Mouse (Mus musculus) liver, embryonic 12.5 days (tissue): ENCODE data around the gene Bdp1. TPM values are rescaled to one million over a fixed set of nuclear protein-coding genes. Genes with fewer than 3 reads are reported as not detected.

Experiments
- ATAC-seq: fragments of 200-750 bp; cut with Nextera tagmentation; 2 replicates; pipeline ENCODE4 v1.8.0; 2017; ENCODE audit warnings: moderate number of reproducible peaks, mild to moderate bottlenecking, moderate library complexity
- H3K27ac ChIP-seq: fragments of 300-500 bp; sonication (generic); 2 replicates; pipeline ENCODE4 v1.5.1; 2016; ENCODE audit warnings: mild to moderate bottlenecking
- H3K27me3 ChIP-seq: fragments of 300-500 bp; sonication (generic); replicated peaks from 2 replicates; pipeline ENCODE4 v1.6.1; 2016; ENCODE audit warnings: mild to moderate bottlenecking, moderate library complexity
- H3K36me3 ChIP-seq: fragments of 300-500 bp; sonication (generic); 2 replicates; pipeline ENCODE4 v1.6.1; 2016; ENCODE audit warnings: mild to moderate bottlenecking, moderate library complexity
- H3K4me1 ChIP-seq: fragments of 300-500 bp; sonication (generic); 2 replicates; pipeline ENCODE4 v1.6.1; 2016
- H3K4me2 ChIP-seq: fragments of 300-500 bp; sonication (generic); 2 replicates; pipeline ENCODE4 v1.6.1; 2016; ENCODE audit warnings: mild to moderate bottlenecking, moderate library complexity
- H3K4me3 ChIP-seq: fragments of 300-500 bp; sonication (generic); 2 replicates; pipeline ENCODE4 v1.5.1; 2016; ENCODE audit warnings: mild to moderate bottlenecking, moderate library complexity
- H3K9ac ChIP-seq: fragments of 300-500 bp; sonication (generic); 2 replicates; pipeline ENCODE4 v1.6.1; 2016; ENCODE audit warnings: mild to moderate bottlenecking, moderate library complexity
- H3K9me3 ChIP-seq: fragments of 300-500 bp; sonication (generic); replicated peaks from 2 replicates; pipeline ENCODE4 v1.6.1; 2016; ENCODE audit warnings: mild to moderate bottlenecking, moderate library complexity
- WGBS: fragments of 180-500 bp; shearing (Covaris S2); methylation state at CpG from one replicate; pipeline ENCODE4 v1.1.7; 2016; ENCODE audit not compliant: insufficient replicate concordance; 5-methylcytosine and 5-hydroxymethylcytosine counted together
- polyA plus RNA-seq: library from polyadenylated mRNA; unstranded; fragments of >200 nt; fragmentation: Nextera tagmentation; extraction: Ambion mirVana; gene quantifications from 2 replicates; pipeline ENCODE4 v1.2.1, GENCODE M21; 2016

Gene Bdp1
- 24.9 and 25.0 TPM in 2 replicates for polyA plus RNA-seq

DNA sequence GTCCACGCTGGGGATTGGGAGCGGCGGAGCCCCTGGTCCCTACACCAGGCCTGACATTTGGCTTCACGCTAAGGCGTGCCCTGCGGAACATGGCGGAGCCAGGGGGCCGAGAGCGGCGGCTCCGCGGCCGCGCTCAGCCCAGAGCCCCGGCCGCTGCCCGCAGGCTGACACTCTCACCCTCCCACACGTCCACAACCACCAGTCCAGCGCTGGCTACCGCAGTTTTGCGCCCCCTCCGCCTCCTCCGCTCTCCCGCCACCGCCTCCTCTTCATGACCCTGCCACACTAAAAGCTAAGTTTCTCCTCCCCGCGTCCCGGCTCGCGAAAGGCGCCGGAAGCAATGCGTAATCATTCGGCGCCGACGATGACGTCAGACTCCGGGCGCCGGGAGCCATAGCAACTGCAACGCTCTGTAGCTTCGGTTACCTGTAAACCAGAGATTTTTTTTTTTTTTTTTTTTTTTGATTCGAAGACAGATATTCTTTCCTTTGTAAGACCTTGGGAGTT lies at the start of gene Bdp1:
Bdp1 (minus strand) TSS at position 323 of the 507 bp plus-strand sequence.
- Histone ChIP-seq H3K4me2 (peak within 1 kb of the TSS; percentile 80), H3K4me1 (peaks cover 53% of the 10 kb centered on the region), H3K9ac (peak within 1 kb of the TSS; percentile 84), H3K4me3 (peak within 1 kb of the TSS; percentile 83), H3K27ac (peak within 1 kb of the TSS; percentile 82), H3K36me3 (peaks cover 2% of the 10 kb centered on the region), H3K9me3 (no peaks in the 10 kb centered on the region), H3K27me3 (peaks cover 4% of the 10 kb centered on the region; the same call in 1 of the 2 replicates)
- peak; percentile 81 for ATAC-seq
- WGBS = under 1% methylated on average over 44 of the region's 44 CpGs

DNA sequence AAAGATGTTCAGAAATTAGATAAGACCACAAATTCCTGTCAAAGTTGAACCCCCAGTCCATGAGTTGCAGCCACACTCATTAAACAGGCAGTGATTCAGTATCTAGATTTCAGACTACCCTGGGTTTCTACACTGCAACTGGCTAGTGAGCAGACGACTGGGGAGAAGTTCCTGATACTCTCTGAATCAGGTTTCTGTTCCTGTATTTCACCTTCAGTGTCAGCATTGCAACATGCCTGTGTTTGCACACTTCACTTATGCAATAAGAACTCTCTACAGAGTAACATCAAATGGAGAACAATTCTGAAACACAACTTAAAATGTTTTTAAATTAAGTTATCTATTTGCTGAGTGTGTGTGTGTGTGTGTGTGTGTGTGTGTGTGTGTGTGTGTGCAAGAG lies 48.8 kb upstream of the Bdp1 start:
- no peak overlapping the region for H3K9ac ChIP-seq
- no peaks in the 10 kb centered on the region for H3K36me3 ChIP-seq
- ATAC-seq = no peak
- H3K4me1 ChIP-seq = no peaks in the 10 kb centered on the region
- WGBS = 19% methylated on average over 1 of the region's 1 CpGs
- H3K27me3 ChIP-seq = no peaks in the 10 kb centered on the region
- no peak overlapping the region for H3K27ac ChIP-seq
- H3K4me3 ChIP-seq = no peak overlapping the region
- H3K9me3 ChIP-seq = no peaks in the 10 kb centered on the region
- H3K4me2 ChIP-seq = no peak overlapping the region

DNA sequence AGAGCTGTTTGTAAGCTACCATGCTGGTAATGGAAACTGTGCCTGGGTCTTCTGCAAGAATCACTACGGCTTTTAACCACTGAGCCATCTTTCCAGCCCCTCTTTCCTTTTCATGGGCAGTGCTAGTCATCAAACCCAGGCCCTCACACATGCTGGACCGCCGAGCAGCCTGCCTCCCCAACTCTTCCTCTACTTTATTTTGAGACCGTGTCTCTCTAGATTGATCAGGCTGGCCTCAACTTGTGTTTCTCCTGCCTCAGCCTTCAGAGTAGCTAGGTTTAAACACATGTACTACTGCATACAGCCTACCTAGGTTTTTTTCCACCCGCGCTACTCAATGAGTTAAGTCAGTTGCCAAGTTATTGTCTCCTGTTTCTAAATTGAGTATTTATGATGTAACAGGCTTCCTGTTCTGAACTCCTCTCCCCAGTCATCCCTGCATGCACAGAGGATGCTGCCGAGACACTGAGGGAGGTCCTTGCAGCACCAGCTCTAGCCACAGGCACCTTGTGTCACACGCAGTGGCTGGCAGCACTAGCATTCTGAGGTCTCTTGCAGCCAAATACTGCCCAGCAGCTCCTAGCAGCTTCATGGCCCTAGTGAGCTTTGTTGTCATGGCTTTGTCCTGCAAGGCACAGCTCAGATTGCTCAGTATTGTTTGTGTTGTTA lies 37.9 kb upstream of the Bdp1 start:
- Histone ChIP-seq H3K4me1 (no peaks in the 10 kb centered on the region), H3K4me3 (no peak overlapping the region), H3K36me3 (peaks cover 27% of the 10 kb centered on the region), H3K9me3 (no peaks in the 10 kb centered on the region), H3K27ac (no peak overlapping the region), H3K4me2 (no peak overlapping the region), H3K27me3 (no peaks in the 10 kb centered on the region), H3K9ac (no peak overlapping the region)
- 74% methylated on average over 8 of the region's 8 CpGs for WGBS
- ATAC-seq = no peak

DNA sequence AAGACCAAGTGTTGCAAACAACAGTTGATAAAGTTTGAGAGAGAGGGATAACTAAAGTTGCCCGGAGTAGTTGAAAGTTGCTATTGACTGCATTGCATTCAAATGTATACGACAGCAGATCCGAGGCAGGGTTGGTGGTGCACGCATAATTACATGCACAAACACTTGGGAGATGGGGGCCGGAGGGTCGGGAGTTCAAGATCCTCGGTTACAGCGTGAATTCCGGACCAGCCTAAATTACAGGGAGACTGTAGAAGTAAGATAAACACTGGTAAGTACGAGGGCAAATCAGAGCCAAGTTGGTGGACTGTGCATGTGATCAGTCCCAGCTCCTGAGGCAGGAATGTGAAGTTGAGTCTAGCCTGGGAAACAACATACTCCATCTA lies 21.4 kb upstream of the Bdp1 start:
- peaks cover 19% of the 10 kb centered on the region for H3K4me1 ChIP-seq
- 0 out of 2 replicates have a peak overlapping the region, but pooled peaks have one; percentile 40 for H3K27ac ChIP-seq
- ATAC-seq = peak; percentile 17; the same call in 1 of the 2 replicates
- H3K36me3 ChIP-seq = peaks cover 35% of the 10 kb centered on the region
- under 1% methylated on average over 10 of the region's 10 CpGs for WGBS
- peak overlapping the region; percentile 96 for H3K4me3 ChIP-seq
- H3K4me2 ChIP-seq = peak overlapping the region; percentile 88
- H3K27me3 ChIP-seq = no peaks in the 10 kb centered on the region
- no peaks in the 10 kb centered on the region for H3K9me3 ChIP-seq
- peak overlapping the region; percentile 83 for H3K9ac ChIP-seq

DNA sequence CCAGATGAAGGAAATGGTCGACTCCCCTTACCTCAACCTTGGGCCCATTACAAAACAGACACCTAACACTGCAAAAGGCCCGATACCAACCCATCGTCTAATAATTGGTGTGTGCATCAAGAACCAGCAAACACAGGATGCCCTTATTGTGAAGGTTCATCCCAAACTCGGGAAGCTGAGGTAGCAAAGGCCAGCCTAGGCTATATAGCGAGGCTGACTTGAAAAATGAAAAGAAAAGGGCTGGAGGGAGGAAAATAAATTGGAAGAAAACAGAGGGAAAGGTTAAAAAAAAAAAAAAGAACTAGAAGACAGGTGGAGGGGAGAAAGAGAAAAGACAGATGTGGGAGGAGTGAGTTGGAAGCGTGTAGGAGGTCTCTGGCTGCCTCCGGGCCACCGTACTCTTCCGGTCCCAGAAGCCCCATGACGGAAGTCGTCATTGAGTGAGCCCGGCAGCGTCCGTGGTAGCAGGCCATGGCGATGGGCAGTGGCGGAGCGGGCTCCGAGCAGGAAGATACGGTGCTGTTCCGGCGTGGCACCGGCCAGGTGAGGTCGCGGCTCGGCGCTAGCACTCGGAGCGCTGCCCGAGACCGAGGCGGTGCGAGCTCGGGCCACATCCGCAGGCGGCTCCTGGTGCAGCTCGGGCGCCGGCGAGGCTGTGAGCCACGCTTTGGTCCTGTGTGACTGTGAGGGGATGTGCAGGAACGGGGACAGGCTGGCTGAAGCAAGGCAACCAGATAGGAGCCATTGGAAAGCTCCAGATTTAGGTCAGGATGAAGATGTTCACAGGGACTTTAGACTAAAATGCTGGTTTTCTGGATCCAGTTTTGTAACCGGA lies 20.8 kb upstream of the Bdp1 start, which contains the start of gene Smn1:
Smn1 (plus strand) TSS at position 430 of the 835 bp plus-strand sequence.
- H3K27me3 ChIP-seq = no peaks in the 10 kb centered on the region
- WGBS = 4% methylated on average over 42 of the region's 42 CpGs

DNA sequence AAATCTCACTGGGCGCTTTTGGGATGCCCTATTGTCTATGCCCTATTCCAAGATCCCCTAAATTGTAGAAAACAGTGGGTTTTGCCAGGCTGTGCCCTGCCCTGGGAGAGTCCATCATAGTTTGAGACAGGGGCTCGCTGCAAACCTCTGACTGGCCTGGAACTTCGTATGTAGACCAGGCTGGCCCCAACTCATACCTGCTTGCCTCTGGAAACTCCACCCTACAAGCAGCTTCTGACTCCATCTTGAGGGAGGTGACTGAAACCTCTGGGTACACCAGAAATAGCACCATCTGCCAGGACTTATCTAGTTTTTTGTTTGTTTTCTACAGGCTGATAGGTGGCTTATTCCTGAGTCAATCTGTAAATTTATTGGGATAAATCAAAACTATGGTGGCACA lies 20.1 kb upstream of the Bdp1 start:
- Histone ChIP-seq H3K9me3 (no peaks in the 10 kb centered on the region), H3K36me3 (peaks cover 23% of the 10 kb centered on the region), H3K9ac (no peak overlapping the region), H3K4me3 (peak overlapping the region; percentile 96), H3K4me1 (peaks cover 19% of the 10 kb centered on the region), H3K27me3 (no peaks in the 10 kb centered on the region), H3K27ac (no peak overlapping the region), H3K4me2 (peak overlapping the region; percentile 88)
- ATAC-seq = no peak
- WGBS = 73% methylated on average over 3 of the region's 3 CpGs

More for the DNA sequence above, 20.8 kb upstream of the Bdp1 start, which contains the start of gene Smn1:
- Histone ChIP-seq H3K4me2 (peak within 1 kb of the TSS; percentile 88), H3K36me3 (peaks cover 30% of the 10 kb centered on the region), H3K4me1 (peaks cover 19% of the 10 kb centered on the region), H3K9ac (peak within 1 kb of the TSS; percentile 83), H3K4me3 (peak within 1 kb of the TSS; percentile 96), H3K27ac (0 out of 2 replicates have a peak within 1 kb of the TSS, but pooled peaks have one; percentile 40), H3K9me3 (no peaks in the 10 kb centered on the region)
- ATAC-seq = peak; percentile 97

DNA sequence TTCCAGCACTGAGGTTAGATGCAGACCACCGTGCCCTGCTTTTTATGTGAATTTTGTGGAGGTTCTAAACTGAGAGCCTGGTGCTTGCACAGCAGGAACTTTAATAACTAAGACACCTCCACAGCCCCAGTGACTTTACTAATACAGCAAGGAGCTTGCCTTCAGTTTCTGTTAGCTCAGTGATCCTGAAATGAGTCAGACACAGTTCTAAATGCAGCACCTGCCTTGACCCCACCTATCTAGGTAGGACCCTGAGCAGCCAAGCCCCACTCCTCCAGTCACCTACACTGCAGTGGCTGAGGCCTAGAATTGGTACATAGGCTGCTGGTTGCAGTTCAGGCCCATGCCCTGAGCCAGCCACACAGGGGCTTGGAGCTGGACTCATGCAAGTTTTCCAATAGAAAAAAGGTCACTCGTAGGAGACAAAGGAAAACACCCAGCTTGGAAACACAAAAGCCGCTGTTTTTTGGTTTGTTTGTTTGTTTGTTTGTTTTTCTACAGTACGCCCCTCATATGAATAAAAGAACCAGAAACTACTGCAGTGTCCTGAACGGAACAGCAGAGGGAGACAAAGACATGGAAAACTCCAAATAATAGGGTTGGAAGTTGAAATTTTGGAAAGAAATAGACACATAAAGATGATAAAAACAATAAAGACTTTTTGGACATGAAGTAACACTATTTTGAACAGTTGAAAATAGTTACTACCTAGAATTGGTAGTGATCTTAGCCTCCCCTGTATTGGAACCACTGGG lies 8.5 kb upstream of the Bdp1 start:
- no peak overlapping the region for H3K4me2 ChIP-seq
- no peaks in the 10 kb centered on the region for H3K9me3 ChIP-seq
- no peaks in the 10 kb centered on the region for H3K36me3 ChIP-seq
- H3K4me1 ChIP-seq = peaks cover 15% of the 10 kb centered on the region
- WGBS = 33% methylated on average over 5 of the region's 5 CpGs
- no peak overlapping the region for H3K4me3 ChIP-seq
- no peak overlapping the region for H3K27ac ChIP-seq
- peaks cover 4% of the 10 kb centered on the region; the same call in 1 of the 2 replicates for H3K27me3 ChIP-seq
- H3K9ac ChIP-seq = no peak overlapping the region
- ATAC-seq = no peak

DNA sequence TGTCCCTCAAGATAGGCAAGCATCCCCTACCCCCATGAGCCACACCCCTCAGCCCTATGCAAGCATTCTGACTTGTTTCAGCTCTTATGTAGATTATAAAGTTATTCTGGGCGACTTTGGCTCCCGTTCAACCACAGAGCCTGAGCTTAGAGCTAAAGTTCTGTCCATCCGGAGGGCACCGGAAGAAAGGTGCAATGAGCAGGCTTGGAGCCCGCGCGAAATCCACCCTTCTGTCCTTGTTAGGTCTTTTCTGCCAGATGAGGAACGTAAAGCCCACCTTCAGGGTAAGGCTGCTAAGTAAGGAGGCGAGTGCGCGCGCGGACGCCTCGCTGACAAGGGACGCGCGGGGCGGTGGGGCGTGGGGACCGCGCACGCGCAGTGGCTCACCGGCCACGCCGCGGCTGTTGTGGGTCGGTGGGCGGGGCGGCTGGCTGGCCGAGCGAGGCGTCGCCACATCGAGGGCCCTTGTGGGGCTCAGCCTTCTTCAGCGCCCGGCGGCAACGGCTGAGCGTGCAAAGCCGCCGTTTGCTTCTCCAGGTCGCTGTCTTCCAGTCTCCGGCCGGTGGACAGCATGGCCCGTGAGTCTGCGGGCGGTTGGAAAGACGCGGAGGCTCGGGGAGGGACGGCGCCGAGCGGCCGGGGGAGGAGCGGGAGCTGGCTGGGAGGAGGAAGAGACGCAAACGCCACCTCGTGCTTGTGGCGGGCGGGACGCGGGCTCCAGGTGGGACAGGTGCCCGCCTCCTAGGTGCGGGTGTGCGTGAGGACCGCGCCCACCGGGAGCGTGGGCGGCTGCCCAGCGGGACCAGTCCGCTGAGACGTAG lies 4.0 kb upstream of the Bdp1 start, which contains the start of gene Serf1:
Serf1 (plus strand) TSS at position 361 of the 821 bp plus-strand sequence.
- H3K4me3 ChIP-seq = peak within 1 kb of the TSS; percentile 71
- peak; percentile 50 for ATAC-seq
- peaks cover 28% of the 10 kb centered on the region for H3K4me1 ChIP-seq
- 1% methylated on average over 75 of the region's 76 CpGs for WGBS
- H3K4me2 ChIP-seq = peak within 1 kb of the TSS; percentile 96
- H3K9ac ChIP-seq = peak within 1 kb of the TSS; percentile 64
- no peak within 1 kb of the TSS for H3K27ac ChIP-seq
- H3K36me3 ChIP-seq = no peaks in the 10 kb centered on the region
- no peaks in the 10 kb centered on the region for H3K9me3 ChIP-seq
- H3K27me3 ChIP-seq = peaks cover 4% of the 10 kb centered on the region; the same call in 1 of the 2 replicates

DNA sequence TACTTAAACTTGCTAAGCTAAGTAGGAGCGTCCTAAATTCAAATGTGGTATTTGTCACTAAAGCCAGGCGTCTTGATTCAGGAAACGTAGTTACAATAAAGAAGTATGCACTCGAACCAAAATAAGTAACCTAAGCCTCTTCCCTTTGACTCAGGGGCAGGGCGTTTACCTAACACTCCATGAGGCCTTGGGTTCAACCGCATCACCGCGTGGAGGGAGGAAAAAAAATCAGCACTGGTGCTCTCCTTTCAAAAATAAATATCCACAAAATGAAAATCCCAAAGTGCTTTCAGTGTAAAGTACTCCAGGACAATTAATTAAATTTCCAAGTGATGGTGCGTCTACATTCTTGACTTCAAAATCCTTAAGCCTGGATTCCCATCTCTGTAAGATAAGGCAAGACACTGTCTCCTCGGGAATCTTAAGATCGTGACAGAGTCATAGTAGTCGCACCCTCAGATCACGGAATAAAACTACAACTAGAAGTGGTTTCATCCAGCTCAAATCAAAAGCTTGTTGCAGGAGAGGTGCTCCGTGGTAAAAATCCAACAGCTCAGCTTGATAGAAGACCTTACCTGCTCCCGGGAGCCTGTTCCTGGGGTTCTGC lies 715 bp downstream of the Bdp1 start:
- Histone ChIP-seq H3K4me2 (peak overlapping the region; percentile 80), H3K27me3 (peaks cover 2% of the 10 kb centered on the region; the same call in 1 of the 2 replicates), H3K4me3 (peak overlapping the region; percentile 83), H3K36me3 (peaks cover 9% of the 10 kb centered on the region), H3K27ac (peak overlapping the region; percentile 82), H3K4me1 (peaks cover 48% of the 10 kb centered on the region), H3K9me3 (no peaks in the 10 kb centered on the region), H3K9ac (peak overlapping the region; percentile 84)
- peak; percentile 52 for ATAC-seq
- 2% methylated on average over 15 of the region's 15 CpGs for WGBS

DNA sequence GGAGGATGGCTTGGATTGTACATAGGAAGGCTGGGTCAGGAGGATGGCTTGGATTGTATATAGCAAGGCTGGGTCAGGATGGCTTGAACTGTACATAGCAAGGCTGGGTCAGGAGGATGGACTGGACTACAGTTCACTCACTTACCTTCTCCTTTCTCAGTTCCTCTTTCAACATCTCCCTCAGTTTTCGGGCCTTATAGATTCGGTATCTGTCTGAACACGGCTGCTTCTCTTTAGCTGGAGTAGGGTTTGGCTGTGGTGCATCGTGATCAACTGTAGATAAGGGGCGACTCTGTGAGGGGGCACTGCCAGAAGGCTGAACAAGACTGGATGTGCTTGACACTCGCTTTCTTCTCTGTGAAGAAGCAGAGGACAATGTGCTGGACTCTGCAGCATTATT lies 5.1 kb downstream of the Bdp1 start:
- 38% methylated on average over 6 of the region's 6 CpGs for WGBS
- Histone ChIP-seq H3K4me1 (peaks cover 31% of the 10 kb centered on the region), H3K36me3 (peaks cover 50% of the 10 kb centered on the region), H3K9ac (no peak overlapping the region), H3K4me3 (no peak overlapping the region), H3K4me2 (no peak overlapping the region), H3K9me3 (no peaks in the 10 kb centered on the region), H3K27ac (no peak overlapping the region), H3K27me3 (no peaks in the 10 kb centered on the region)
- no peak for ATAC-seq
